Mouse (Mus musculus) bone marrow, adult 2 months (tissue): ENCODE measurements around the gene Fam43b. TPM values are rescaled to one million over a fixed set of nuclear protein-coding genes. Genes with fewer than 3 reads are reported as not detected.

Source experiments
- H3K27ac ChIP-seq: fragments of 200-500 bp; 2 replicates; pipeline ENCODE4 v1.5.1; 2012; ENCODE audit warnings: low read depth, mild to moderate bottlenecking, control low read depth, inconsistent platforms, low read length; ENCODE audit not compliant: control insufficient read depth, poor library complexity, insufficient read depth
- H3K4me1 ChIP-seq: fragments of 200-500 bp; 2 replicates; pipeline ENCODE4 v1.6.1; 2011; ENCODE audit warnings: low read length; ENCODE audit not compliant: control insufficient read depth, insufficient read depth
- H3K4me3 ChIP-seq: fragments of 200-500 bp; replicated peaks from 2 replicates; pipeline ENCODE3; 2011; ENCODE audit warnings: mild to moderate bottlenecking, low read depth, low read length, control low read depth; ENCODE audit not compliant: control insufficient read depth
- CTCF ChIP-seq: fragments of 200-500 bp; IDR thresholded peaks from 2 replicates; pipeline ENCODE4 v1.5.1; 2011; ENCODE audit warnings: low read length, control low read depth; ENCODE audit not compliant: control insufficient read depth, insufficient read depth
- POLR2A ChIP-seq: fragments of 200-500 bp; IDR thresholded peaks from 2 replicates; pipeline ENCODE4 v1.6.1; 2011; ENCODE audit warnings: low read depth, mild to moderate bottlenecking, control low read depth, low read length, borderline replicate concordance; ENCODE audit not compliant: control insufficient read depth
- WGBS: fragments of 180-500 bp; shearing (Covaris S2); methylation state at CpG from one replicate; pipeline ENCODE4 v1.1.7; 2018; 5-methylcytosine and 5-hydroxymethylcytosine counted together
- polyA plus RNA-seq: library from polyadenylated mRNA; stranded (reverse); fragments of >200 nt; gene quantifications from 2 replicates; pipeline ENCODE4 v1.2.4, GENCODE M21; 2011; ENCODE audit warnings: low replicate concordance; ENCODE audit not compliant: missing spikeins, insufficient read depth, insufficient read length

The Fam43b gene
- polyA plus RNA-seq, 1 experiment, result not detected

DNA sequence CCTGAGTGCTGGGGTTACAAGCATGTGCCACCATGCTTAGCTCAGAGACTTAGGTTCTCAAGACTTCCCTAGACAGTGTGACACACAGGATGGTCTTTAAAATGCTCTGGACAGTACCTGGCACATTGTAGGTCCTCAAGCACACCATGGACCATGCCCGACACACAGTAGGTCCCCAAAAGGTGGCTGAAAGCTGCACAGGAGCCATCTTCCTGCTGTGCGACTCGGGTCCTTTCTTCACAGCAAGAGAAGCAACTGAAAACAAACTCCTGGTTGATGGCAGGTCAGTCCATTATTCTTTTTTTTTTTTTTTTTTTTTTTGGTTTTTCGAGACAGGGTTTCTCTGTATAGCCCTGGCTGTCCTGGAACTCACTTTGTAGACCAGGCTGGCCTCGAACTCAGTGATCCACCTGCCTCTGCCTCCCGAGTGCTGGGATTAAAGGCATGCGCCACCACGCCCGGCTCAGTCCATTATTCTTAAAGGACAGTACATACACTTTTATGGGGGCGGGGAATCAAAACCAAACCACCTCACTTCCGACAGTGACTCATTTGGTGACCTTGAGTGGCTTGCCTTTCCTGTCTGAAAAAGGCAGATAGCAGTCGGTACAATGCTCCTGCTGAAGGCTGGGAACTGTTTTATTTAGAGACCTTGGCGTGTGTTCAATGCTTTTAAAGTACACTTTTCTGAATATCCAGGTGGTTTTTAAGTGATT is 11.3 kb upstream of the Fam43b start:
- no peak overlapping the region for H3K4me3 ChIP-seq
- H3K27ac ChIP-seq, result no peak overlapping the region
- TF ChIP-seq CTCF (no peak), POLR2A (no peak)
- 17% methylated on average over 12 of the region's 13 CpGs for WGBS
- no peaks in the 10 kb centered on the region for H3K4me1 ChIP-seq

DNA sequence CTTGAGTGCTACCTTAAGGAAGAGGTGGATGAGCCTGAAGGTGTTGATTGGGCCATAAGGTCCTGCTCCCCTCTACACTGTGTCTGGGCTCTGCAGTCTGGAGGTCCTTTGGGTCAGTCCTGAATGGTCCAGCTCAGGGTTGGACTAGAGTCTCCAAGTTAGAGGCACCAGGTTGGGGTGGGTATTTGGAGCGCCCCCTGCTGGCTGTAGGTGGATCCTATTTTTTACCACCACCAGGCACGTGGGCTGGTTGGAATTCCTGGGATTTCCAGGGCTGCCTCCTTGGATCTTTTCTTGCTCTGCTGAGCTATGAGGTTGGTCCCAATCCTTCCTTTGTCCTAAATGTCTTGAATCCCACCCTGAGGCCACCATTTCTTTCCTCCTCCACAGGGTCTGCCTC is 8.5 kb upstream of the Fam43b start:
- Histone ChIP-seq H3K27ac (no peak overlapping the region), H3K4me1 (no peaks in the 10 kb centered on the region), H3K4me3 (no peak overlapping the region)
- TF ChIP-seq POLR2A, result no peak
- peak; percentile 71 for TF ChIP-seq CTCF
- 7% methylated on average over 2 of the region's 2 CpGs for WGBS

DNA sequence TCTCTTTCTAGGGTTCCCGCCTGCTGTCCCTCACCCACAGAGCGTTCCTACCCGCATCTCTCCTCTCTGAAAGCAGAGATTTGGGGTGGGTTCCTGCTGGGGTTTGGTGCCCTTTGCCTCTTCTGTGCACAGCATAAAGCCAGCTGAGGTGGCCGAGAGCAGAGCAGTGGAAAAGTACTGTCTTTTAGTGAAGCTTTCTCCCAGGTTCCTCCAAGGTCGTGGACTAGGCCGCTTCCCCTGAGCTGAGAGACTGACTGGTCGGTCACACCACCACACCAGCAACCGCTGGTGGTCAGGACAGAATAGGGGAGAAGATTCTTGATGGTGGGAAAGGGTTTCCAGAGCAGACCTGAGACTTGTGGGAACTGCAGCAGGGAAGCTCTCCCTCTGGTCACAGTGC is 383 bp upstream of the Fam43b start:
- no peak for TF ChIP-seq CTCF
- no peak for TF ChIP-seq POLR2A
- WGBS, result 14% methylated on average over 8 of the region's 8 CpGs
- Histone ChIP-seq H3K27ac (no peak overlapping the region), H3K4me1 (no peaks in the 10 kb centered on the region), H3K4me3 (no peak overlapping the region)

- Histone ChIP-seq H3K4me1 (no peaks in the 10 kb centered on the region), H3K4me3 (no peak overlapping the region), H3K27ac (no peak overlapping the region; the same call in 1 of the 2 replicates)
- TF ChIP-seq CTCF (no peak), POLR2A (no peak)
- WGBS, result 2% methylated on average over 103 of the region's 103 CpGs
Observed at GRCm38 (mm10) chr4:138395087-138395970, 999 bp downstream of the Fam43b start.

GRCm38 (mm10) chr4:138393703-138394102 is 2.6 kb downstream of the Fam43b start:
- H3K4me1 ChIP-seq, result no peaks in the 10 kb centered on the region
- H3K27ac ChIP-seq, result no peak overlapping the region
- TF ChIP-seq CTCF, result no peak
- no peak for TF ChIP-seq POLR2A
- WGBS, result 70% methylated on average over 7 of the region's 7 CpGs
- no peak overlapping the region for H3K4me3 ChIP-seq

DNA sequence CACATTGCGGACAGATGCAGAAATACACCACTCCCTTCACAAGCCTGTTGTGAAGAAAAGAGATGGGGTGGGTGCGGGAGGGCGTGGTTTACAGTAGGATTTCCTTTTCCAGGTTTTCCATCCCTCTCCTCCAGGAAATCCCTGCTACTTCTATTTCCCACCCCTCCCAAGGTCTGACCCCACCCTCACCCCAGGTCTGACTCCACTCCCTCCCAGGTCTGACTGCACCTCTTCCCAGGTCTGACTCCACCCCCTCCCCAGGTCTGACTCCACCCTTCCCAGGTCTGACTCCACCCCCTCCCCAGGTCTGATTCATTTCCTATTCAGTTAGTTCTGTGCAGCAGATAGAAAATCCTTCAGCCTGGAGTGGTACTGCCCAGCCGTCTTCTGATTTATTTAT is 12.5 kb downstream of the Fam43b start:
- TF ChIP-seq CTCF (no peak), POLR2A (no peak)
- H3K27ac ChIP-seq, result no peak overlapping the region
- no peaks in the 10 kb centered on the region for H3K4me1 ChIP-seq
- no peak overlapping the region for H3K4me3 ChIP-seq
- 71% methylated on average over 4 of the region's 4 CpGs for WGBS

DNA sequence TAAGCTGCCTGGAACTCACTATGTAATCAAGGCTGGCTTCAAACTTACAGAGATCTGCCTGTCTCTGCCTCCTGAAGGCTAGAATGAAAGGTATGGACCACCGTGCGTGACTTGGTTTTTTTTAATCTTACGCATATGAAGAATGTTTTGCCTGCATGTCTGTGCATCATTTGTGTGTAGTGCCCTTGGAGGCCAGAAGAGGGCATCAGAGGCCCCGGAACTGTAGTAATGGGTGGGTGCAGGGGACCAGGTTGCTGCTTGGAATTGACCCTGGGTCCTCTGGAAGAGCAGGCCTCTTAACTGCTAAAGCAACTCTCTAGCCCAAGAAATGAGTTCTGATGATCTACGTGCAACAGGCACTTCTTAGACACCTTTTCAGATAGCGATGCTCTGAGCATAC is 13.9 kb downstream of the Fam43b start:
- H3K27ac ChIP-seq, result no peak overlapping the region
- no peaks in the 10 kb centered on the region for H3K4me1 ChIP-seq
- TF ChIP-seq CTCF (peak; percentile 14; the same call in 1 of the 2 replicates), POLR2A (no peak)
- no peak overlapping the region for H3K4me3 ChIP-seq
- WGBS, result 69% methylated on average over 6 of the region's 6 CpGs

- Histone ChIP-seq H3K4me3 (no peak overlapping the region), H3K27ac (no peak overlapping the region), H3K4me1 (no peaks in the 10 kb centered on the region)
- WGBS, result 70% methylated on average over 10 of the region's 10 CpGs
- no peak for TF ChIP-seq POLR2A
Observed at GRCm38 (mm10) chr4:138380132-138380689, 16.1 kb downstream of the Fam43b start.
